Mouse (Mus musculus): ENCODE measurements at regions not wholly inside any gene's neighbourhood (a gene's known extent, or its start where the extent isn't known, plus 50 kb on each side); places are given as distances from the start of the nearest gene placed in this dataset.

DNA sequence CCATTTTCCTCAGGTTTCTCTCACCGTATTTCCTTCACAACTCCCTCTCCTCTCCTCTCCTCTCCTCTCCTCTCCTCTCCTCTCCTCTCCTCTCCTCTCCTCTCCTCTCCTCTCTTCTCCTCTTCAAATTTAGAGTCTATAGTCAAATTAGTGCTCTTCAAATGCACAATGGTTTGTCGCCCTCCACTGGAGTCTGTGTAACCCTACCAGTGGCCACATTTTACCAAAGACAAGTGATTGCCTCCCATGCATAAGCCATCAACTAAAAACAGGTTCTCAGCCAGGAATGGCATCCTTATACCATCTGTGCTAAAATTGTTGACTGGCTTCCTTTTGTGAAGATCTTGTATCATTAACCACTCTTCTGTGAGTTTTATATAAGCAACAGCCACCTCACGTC, 979.5 kb upstream of the Adam24 start:
- DNase-seq: peak in 1 of 2 experiments; percentile 26
- intact Hi-C loops (cut with DNase I): no loop called here

DNA sequence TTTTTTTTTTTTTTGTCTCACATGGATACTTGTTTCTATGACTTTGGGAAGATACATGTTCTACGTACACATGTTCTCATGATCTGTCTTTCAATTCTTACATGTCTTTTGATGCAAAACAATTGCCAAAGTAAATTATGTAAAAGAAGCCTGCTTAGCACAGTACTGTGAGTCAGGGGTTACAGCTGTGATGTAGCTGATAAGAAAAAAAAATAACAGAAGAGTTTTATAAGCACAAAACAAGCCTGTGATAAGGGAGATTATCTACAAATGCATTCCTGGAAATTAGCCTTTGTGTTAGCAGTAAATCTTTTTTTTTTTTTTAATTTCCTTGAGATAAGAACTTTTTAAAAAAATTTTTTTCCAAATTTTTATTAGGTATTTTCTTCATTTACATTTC, 969.0 kb upstream of the Adam24 start:
- intact Hi-C loops (cut with DNase I): no loop called here

DNA sequence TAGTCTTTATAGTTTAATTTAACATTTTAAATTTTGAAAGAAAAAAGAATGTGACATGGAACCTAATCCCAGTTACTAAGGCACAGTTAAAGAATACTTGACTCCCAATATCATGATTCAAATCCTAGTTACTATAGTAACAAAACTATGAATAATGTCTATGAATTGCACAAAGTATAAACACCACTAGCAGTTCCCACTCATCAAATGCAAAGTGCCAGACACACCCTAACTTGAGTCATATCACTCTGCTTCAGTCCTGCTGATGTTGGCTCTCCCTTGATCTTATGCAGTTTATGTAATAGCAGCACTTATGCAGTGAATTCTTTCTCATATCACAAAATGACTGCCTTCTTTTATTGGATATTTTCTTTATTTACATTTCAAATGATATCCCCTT, 932.5 kb upstream of the Adam24 start:
- intact Hi-C loops (cut with DNase I): no loop called here
- DNase-seq: no peak

More for the DNA sequence above, 969.0 kb upstream of the Adam24 start:
- DNase-seq: no peak

DNA sequence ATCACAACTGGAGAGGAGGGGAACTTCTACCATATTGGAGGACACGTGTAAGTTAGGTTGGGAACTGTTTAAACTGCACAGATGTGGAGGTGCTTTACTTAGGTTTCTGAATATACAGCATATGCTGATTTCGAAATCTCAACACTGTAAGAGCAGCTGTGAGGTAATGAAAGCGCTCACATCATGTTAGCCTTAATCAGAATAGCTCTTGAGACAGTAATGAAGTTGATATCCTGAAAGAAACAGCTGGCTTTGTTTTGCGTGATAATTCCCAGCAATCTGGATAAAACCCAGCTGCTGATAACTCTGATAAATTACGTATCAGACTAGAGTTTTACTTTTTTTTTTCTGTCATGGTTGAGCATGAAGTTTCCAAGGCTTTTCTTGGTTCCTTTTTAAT, 928.7 kb upstream of the Adam24 start:
- no peak for DNase-seq
- intact Hi-C loops (cut with DNase I): no loop called here

DNA sequence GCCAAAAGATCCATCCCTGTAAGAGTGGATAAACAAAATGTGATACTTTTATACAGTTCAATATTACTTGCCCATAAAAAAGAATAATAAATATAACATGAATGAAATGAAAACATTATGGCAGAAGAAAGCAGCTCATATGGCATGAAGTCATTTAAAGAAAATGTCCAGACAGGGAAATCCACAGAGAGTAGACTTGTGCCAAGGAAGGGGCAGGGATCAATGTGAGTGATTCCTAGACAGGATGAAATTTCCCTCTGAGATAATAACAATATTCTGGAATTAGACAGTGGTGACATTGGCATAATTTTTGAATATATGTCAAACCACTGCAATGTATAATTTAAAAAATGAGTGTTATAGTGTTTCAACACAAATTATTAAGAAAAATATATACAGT, 915.0 kb upstream of the Adam24 start:
- intact Hi-C loops (cut with DNase I): no loop called here
- DNase-seq: no peak

DNA sequence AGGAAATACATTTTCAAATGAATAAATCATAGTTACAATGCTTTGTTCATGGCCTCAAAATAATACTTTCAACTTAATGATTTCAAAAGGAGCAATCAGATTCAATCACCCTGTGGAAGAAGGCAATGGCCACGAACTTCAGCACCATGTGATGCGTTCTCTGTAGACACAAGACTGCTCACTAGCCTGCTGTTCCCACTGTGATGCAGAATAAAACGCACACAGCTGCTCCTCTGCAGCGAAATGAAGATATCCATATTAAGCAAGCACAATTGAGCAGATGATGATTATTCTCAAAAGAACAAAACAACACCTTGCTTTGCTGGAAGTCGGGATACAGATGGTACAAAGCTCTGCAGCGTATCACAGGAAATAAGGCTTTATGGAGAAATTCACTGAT, 895.4 kb upstream of the Adam24 start:
- intact Hi-C loops (cut with DNase I): no loop called here
- DNase-seq: no peak

DNA sequence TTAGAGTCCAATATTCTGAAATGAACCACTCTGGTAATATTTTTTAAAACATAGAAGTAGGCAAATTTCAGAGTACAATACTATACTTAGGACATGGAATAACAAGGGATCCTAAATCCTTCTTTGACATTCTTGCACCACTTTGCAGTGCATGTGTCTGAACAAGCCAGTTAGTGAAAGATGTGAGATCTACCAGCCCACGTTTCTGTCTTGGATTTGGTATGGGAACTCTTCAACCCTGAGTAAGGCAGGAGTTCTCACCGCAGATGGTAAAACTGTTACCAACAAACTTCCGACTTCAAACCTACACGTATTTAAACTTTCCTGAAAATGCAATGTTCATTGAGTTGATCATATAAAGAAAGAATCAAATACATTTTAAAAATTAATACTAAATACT, 894.7 kb upstream of the Adam24 start:
- no peak for DNase-seq
- intact Hi-C loops (cut with DNase I): no loop called here

DNA sequence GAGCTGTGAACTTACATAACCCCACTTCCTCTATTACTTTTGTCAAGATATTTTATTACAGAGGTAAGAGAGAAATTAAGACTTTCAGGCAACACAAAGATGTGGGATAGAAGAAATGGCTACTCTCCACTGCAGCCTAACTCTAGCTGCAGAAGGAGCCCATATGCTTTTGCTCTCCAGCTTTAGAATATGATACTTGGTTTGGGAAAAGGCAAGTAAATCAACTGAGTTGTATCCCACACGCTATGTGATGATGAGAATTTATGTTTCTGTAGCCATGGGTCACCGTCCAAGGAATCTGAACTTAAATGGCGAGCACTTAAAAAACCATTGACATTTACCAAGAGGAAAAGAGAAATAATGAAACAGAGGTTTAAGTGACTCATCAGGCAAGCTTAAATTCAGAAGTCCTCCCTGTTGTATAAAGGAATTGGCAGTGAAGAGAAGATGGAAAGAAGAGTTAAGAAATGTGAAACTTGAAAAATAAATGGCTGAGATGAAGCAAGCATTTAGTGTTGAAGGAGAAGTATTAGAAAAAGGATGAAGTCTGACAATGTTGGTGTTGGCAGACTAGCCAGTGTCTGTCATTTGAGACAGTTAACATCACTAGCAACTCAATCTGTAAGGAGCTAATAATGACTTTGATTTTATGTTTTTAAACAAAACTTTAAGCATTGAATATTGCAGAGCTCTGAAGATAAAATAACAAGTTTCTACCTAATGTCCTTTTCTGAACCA, 893.3 kb upstream of the Adam24 start:
- DNase-seq: no peak
- intact Hi-C loops (cut with DNase I): no loop called here

DNA sequence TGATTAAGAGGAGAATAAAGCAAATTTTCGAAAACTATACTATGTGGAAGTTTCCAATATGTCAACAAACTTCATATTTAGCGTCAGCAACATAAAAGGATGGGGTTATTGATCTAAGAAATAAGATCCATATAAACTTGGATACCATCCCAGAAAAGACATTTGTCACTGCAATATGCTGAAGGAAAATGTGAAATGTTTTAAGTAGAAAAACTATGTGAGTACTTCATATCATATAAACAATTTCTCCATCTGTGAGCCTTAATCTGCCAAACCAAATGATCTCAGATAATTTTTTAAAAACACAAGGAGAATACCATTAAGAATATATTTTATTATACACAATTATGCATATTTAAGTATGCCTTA, 892.7 kb upstream of the Adam24 start:
- intact Hi-C loops (cut with DNase I): no loop called here
- DNase-seq: no peak
